Mouse (Mus musculus) c-Kit-positive CD71-positive TER-119-positive erythroid progenitor cells, embryonic 14.5 days (primary cell): ENCODE measurements around the gene Stat5a.

Experiments used
- DNase-seq: peaks from one replicate; pipeline ENCODE4 v3.0.0-alpha.2; 2013; ENCODE audit warnings: low spot score

Gene Stat5a

DNA sequence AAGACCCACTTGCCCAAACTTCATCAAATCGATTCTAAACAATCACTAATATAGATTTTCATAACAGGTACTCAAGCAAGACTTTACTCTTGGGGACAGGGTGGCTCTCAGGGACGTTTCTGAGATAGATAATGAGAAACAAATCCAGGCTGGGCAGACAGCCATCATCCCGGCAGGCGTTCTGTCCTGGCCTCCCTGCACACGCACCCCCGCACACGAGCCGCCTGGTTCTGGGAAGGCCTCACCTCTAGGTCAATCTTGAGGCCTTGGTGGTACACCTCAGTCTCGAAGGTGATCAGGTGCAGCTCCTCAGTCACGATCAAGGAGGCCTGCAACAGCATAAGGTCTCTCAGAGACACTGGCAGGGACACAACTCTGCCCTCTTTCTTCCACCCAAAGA, 36.9 kb downstream of the Stat5a start:
- no peak for DNase-seq

DNA sequence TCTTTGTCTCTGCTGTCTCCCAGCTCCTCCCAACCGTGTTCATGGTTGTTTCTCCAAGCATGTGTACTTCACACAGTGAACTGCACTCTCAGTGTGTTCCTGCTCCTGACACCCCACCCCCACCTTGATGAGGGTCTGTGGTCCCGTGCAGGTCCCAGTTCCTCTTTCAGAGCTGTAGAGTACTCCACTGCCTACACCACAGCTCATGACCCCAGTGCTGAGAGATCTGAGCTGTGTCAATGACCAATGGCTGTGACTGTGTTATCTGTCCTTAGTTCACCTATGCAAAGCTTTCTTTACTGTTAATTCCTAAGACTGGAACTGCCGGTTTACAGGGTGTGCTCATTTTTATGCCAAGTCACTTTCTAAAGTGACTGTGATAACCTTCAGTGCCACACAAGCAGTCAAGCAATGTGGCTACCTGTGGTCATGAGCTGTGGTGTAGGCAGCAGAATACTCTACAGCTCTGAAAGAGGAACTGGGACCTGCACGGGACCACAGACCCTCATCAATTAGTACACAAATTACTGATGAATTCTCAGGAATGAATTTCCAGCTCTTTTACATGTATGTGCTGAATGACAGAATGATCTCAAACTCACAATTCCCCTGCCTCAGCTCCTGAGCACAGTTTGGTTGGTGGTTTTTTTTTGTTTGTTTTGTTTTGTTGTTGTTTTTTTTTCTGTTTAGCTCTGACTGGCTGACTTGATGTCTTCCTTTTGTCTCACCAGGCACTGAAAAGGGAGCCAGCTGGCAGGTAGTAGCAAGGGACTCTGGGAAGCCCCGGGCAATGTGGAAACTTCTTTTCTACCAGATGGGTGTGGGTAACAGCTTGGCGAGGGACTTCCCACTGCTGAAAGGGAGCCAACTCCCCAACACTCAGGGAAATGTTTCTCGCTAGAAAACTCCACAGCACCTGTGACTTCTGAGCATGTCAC, 38.4 kb downstream of the Stat5a start:
- no peak for DNase-seq

GRCm38 (mm10) chr11:100898441-100899199, 39.5 kb downstream of the Stat5a start:
- no peak for DNase-seq

DNA sequence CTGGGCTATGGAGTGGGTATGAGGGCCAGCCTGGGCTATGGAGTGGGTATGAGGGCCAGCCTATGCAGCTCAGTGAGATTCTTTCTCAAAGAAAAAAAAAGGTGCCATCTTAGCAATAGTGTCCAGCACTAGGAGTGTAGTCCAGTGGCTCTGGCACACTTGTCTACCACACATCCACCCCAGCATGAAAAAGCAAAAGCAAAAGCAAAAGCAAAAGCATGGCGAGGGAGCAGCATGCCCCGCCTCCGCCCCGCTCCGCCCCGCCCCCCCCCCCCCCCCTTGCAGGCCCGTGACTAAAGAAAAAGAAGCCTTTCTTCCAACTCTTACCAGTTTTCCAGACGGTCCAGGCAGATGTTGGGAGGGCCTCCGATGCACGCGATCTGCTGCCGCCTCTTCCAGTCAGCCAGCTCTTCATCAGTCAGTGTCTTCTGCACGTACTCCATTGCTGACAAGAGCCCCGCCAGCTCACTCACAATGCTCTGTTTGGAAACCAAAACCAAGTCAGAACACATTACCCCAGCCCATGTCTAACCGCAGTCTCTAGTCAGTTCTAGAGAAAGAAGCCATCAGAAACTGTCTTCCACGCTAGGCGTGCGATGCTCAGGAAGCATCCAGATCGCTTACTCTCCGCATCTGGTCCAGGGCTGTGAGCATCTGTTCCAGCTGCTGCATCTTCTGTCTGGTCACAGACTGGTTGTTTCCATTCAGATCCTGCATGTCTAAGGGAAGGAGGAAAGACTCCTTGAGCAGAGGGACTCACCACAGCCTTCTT, 45.6 kb downstream of the Stat5a start:
- no peak for DNase-seq

GRCm38 (mm10) chr11:100905929-100906328, 46.8 kb downstream of the Stat5a start:
- no peak for DNase-seq

- DNase-seq, result no peak
Observed at GRCm38 (mm10) chr11:100906885-100907284, 47.7 kb downstream of the Stat5a start.

DNA sequence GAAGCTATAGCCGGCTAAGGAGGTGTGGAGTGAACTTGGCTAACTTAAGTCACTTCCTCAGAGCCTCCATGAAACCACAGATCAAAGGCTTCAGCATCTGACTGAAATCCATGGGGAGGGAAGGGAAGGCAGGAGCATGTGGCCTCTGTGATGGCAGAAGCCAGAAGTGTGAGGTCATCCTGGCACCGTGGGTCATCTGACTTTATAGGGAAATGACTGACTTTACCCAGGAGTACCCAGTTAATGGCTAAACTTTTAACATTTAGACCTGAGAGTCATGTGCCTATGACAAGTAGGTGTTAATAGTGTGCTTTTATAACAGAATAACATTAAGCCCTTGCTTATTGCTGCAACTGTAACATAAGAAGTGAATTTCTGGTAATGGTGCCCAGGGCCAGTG, 49.0 kb downstream of the Stat5a start:
- DNase-seq, result no peak

DNA sequence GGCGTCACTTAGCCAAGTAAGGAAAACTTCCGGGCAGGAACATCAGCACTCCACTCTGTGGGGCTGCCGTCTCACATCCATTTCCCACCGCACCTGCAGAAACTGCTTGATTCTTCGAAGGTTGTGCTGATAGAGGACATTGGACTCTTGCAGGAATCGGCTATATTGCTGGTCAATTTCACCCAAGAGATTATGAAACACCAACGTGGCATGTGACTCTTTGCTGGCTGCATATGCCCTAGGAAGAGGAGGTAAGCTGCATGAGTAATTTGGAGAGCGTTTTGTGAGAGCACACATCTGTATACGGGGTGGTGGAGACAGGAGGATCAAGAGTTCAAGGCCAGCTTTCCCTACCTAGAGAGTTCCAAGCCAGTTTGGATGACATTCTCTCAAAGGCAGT, 49.4 kb downstream of the Stat5a start:
- no peak for DNase-seq

GRCm38 (mm10) chr11:100912401-100913155, 53.4 kb downstream of the Stat5a start:
- no peak for DNase-seq

DNA sequence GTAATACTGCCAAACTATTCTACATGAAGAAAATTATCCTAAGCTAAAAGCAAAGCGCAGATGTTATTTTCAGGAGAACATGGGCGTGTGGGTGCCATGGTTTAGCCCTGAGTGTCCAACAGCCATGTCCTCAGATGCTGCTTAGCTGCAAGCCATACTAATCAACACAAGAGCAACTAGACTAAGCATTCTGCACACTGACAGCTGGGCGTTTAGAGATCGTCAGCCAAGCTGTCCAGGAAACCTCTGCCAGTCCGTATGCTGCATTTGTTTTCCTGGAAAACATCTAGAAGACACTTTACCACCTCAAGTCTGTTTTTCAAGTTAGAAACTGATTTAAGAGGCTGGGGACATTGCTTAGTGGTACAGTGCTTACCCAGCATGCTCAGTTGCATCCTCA, 55.3 kb downstream of the Stat5a start:
- no peak for DNase-seq

- DNase-seq, result no peak
Observed at GRCm38 (mm10) chr11:100915063-100915462, 55.9 kb downstream of the Stat5a start.

DNA sequence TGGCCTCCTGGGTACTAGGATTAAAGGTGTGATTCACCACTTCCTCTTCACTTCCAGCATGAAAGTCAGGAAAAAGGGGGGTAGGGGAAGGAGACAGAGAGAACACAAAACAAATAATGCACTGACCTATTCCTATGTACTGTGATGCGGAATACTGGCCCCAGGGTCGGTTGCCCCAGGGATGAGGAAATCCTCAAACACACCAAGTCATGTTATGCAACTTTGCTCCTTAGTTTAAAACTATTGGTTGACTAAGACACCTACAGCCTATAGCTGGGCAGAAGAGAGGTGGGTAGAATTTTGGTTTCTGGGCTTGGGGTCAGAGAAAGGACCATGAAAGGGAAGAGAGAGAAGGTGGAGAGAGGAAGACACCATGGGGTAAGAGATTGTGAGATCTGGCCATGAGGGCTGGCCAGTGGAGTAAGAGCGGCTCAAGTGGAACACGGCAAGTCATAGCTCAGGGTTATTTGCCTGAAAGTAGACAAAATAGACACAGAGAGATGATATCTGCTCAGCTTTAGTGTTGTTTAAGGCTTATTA, 57.4 kb downstream of the Stat5a start:
- no peak for DNase-seq

GRCm38 (mm10) chr11:100918007-100918406, 58.9 kb downstream of the Stat5a start:
- no peak for DNase-seq

- no peak for DNase-seq
Observed at GRCm38 (mm10) chr11:100920887-100921624, 61.9 kb downstream of the Stat5a start.

- DNase-seq, result no peak
Observed at GRCm38 (mm10) chr11:100924386-100924919, 65.3 kb downstream of the Stat5a start.

DNA sequence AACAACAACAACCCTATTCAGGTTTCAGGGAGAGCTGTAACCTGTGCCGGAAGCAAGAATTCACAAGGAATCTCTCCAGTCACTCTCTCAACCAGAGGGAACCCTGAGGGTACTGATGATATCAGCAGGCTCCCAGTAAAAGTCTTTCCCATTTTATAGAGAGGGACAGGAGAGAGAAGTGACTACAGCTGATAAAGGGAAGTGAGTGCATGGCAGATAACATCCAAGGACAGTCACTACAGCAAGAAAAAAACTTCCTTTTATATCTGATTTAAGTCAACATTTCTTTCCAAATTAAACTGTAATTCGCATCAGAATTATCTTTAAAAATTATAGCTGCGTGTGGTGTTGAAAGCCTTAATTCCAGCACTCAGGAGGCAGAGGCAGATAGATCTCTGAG, 68.2 kb downstream of the Stat5a start:
- no peak for DNase-seq

DNA sequence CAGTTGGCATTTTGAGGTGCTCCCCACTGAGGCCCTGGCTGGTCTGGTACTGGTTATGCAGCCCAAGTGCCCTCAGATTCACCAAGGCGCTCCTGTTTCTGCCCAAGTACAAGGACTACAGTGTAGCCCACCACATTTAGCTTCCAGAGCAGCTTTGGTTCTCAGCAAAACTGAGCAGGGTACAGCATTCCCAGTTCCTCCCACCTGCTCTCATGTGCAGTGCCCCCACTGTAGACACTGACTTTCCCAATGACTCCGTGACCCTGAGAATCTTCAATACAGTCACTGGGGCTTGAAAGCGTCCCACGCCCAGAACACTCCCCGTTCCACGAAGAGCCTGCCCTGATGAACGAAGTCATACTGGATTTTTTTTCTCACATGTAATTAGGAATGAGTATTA, 71.5 kb downstream of the Stat5a start:
- no peak for DNase-seq

DNA sequence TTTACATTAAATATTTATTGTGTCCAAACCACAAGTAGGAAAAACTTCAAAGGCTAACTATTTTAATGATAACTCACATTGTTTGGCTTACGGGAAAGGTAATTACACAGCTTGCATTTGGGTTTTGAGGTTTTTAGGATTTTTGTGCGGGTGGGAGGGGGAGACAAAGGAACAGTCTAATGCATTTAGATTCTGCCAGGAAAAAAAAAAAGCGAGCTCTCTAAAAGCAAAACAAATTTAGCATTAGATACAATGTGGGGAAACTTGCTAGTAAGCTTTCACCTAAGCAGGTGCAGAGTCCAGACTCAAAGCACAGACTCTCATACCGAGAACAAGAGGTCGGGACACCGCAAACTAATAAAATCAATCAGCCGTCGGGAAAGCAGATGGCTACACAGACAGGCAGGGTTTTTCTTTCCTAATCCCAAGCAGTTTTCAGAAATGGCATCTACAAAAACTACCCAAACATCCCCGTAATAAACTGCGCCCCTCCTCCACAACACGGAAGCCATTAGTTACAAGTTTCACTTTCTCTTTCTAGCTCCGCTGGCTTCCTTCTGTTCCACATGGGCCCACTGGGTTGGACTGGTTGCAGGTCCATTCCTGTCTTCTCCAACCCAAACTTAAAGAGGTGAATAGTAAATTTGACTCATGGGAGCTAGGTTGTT, 72.2 kb downstream of the Stat5a start:
- no peak for DNase-seq
